Mouse (Mus musculus): Measurements from ENCODE around the gene Trib3.
"Not testable (repeated sequence)": the region's sequence is repeated elsewhere in the genome, so short reads cannot be mapped to it uniquely, and the experiment has no call there.

Trib3 gene

GRCm38 (mm10) chr2:152343329-152344213 lies at the start of gene Trib3:
TSS of gene Trib3 (minus strand) at chr2:152344032.
- DNase-seq, result peak; percentile 56

DNA sequence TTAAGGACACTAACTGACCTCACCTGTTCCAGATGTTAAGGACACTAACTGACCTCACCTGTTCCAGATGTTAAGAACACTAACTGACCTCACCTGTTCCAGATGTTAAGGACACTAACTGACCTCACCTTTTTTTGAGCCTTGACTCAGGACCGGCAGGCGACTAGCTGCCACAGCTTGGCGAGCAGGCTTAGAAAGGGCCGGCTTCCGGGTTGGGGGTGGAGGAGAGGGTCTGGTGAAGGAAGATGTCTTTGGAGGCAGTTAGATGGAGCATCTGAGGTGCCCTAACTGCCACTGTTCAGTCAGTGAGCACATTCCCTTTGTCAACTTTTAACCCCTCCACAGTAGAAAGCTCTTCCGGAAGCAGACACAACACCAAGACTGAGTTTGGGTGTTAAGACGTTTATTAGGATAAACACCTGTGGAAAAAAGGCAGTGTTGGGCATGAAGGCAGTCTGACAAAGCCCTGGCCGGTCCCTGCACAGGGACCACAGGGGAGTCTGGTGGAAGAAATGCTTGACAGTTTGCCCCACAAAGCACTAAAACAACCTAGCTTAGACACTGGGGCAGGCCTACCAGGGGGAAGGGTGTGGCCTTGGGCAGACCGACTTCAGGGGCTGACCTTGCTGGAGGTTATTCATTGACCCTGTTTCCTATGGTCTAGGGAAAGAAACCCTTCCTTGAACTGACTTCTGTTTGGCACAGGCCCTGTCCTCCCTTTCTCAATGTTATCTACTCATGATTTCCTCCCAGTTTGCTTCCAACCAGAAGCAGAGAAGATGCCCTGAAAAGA lies 49.6 kb upstream of the Trib3 start:
- DNase-seq, result no peak

DNA sequence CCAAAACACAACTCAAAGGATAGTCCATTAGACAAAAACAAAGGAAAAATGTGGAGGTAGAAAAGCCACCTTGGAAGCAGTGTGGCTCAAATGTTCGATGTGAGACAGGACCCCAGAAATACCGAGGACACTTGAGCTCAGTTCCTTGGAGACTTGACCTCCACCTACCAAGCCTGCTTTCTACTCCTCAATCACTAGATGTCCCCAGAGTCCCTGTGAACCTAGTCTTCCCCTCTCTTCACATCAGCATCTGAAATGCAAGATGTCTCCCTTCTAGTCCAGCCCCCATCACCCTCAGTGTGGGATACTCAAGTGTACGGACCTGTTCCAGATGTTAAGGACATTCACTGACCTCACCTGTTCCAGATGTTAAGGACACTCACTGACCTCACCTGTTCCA lies 49.0 kb upstream of the Trib3 start:
- DNase-seq, result peak; percentile 61

DNA sequence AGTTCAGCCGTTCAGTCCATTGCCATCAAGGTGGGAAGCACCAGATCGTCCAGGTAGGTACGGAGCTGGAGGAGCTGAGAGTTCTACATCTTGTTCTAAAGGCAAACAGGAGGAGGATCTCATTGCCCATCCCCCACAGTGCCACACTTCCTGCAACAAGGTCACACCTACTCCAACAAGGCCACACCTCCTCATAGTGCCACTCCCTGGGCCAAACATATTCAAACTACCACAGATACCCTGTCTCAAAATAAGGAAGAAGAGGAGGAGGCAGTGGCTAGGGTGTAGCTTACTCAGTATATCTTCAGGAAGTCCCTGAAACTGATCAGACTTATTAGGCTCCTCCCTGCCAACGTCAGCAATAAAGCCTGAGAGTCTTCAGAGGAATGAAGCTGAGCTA lies 40.4 kb upstream of the Trib3 start:
- no peak for DNase-seq

GRCm38 (mm10) chr2:152376345-152376741 lies 32.5 kb upstream of the Trib3 start, which contains the start of gene Nrsn2:
TSS of gene Nrsn2 (minus strand) at chr2:152376638.
- no peak for DNase-seq

DNA sequence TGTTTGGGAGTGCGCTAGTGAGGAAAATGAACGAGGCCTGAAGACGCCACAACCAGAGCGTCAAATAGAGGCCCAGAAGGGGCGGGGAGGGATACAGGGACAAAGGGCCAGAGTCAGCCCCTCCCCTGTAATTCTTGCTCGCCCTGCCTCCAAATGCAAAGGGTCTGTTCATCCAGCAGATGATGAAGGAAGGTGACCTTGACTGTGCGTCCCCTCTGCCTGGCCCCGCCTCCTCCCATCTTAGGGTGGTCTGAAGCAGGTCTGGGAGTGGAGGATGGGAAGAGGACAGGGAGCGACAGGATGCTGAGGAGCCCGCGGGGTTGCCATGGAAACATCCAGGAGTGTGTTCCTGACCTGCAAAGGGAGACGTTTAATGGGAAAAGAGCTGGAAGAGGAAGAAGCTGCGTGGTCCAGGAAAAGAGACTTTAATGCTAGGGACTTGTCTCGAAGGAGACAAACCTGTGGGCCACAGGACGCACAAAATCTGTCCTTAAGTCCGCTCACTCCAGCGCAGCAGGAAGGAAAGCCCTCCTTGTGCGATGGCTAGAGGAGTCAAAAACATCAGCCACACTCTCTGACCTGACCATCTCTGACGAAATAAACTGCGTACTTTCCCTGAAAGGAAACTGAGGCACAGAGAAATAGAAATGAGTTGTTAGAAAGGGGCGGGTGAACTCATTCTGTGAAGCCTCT lies 32.0 kb upstream of the Trib3 start:
- DNase-seq, result peak; percentile 65

DNA sequence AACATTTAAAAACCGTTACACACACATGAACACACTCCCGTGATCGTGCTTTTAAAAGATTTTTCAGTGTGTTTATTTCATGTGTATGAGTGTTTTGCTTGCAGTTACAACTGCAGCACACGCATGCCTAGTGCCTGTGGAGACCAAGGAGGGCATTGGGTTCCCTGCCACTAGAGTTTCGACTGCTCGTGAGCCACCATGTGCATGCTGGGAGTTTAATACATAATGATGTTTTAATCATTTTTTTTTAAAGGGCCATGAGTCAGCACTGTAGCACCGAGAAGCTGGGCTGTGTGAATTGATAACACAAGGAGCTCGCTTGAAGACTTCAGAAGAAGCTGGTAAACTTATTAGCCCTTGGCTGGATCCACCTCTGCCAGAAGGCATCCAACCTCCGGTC lies 29.7 kb upstream of the Trib3 start:
- DNase-seq, result no peak

- DNase-seq, result no peak
These were observed 28.8 kb upstream of the Trib3 start for GRCm38 (mm10) chr2:152372661-152373060.

- no peak for DNase-seq
These were observed 28.3 kb upstream of the Trib3 start for GRCm38 (mm10) chr2:152372104-152372503.

- no peak for DNase-seq
These were observed 24.8 kb upstream of the Trib3 start for GRCm38 (mm10) chr2:152368532-152369140.

- DNase-seq, result no peak
These were observed 24.1 kb upstream of the Trib3 start for GRCm38 (mm10) chr2:152367917-152368316.

DNA sequence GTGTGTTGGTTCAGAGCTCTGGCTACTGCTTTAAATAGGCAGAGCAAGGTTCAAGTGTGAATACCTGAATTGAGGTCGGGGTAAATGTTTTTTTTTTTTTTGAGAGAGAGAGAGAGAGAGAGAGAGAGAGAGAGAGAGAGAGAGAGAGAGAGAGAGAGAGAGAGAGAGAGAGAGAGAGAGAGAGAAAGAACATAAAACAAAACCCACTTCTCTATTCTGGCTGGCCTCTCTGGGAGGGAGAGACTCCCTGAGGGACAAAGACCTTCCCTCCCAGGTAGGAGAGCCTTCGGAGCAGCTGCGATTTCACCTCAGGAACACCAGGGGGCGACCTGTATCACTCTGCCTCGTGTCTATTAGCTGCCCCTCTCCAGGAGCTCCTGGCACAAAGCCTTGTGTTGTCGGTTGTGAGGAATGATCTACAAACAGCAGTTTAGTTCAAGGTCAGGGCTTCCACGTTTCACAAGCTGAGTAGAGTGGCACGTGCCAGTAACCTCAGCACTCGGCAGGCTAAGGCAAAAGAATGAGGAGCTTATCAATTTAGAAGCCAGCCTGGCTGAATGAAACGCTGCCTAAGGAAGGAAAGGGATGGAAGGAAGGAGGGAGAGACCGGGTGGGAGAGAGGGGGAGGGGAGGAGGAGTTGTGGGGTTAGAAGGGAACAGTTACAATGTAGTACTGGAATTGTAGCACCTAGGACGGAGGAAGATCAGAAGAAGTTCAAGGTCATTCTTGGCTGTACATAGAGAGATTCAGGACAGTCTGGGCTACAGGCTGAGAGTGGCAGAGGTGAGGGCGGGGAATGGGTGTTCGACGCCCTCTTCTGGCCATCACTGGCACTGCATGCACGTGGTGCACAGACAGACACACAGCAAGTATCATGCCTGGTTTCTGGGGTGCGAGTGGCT lies 19.7 kb upstream of the Trib3 start:
- DNase-seq, result peak; percentile 67

DNA sequence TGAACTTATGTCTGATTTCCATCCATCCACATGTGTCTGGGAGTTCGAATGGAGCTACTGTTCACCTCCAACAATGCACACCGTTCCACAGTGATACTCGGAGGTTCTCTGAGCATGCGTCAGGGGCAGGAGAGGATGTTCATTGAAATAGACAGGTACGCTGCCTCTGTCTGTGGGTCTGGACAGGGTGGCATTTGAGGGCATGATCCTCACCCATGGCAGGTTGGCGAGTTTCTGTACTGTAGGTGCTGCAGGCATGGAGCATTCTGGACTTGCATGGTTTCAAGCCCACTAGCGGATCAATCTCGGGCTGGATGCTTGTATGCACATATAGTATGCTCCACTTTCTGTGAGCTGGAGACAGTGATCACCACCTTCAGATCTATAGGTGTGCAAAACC lies 17.4 kb upstream of the Trib3 start:
- no peak for DNase-seq

DNA sequence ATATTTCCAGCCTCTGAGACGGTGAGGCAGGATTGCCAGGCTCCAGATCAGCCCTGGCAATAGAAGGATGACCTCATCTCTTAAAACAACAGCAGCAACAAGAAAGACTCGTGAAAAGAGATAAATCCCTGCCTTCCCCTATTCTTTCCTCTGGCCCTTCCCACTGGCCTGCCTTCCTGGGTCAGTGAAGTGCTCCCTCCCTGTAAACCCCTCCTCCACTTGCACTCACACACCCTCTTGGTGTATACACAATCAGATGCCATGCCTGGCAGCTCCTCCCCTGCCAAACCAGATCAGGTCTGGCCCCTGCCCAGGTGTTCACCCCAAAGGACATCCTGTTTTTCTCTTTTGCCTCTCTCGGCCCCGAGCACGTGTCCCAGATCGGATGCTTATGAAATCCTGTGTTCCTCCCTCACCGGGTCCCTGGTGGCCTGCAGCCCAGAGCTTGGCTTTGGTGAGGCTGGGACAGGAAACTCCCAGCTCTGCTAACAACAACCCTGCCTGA lies 16.5 kb upstream of the Trib3 start:
- no peak for DNase-seq

DNA sequence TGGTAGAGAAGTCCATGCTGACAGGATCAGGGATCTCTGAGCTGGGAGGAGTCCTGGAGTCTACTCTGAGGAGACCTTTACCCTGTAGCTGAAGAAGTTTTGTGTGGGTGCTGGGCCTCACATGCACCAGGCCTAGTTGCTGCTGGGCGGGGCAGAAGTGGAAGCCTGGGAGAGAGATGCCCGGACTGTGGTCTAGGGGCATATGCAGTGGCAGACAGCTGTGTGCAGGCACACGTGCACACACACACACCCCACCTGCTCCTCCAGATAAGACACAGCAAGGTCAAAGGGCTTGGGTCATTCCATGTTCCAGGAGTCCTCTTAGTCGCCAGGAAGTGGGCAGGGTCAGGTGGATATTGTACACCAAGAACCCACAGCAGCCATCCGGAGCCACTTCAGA lies 15.8 kb upstream of the Trib3 start:
- DNase-seq, result no peak

DNA sequence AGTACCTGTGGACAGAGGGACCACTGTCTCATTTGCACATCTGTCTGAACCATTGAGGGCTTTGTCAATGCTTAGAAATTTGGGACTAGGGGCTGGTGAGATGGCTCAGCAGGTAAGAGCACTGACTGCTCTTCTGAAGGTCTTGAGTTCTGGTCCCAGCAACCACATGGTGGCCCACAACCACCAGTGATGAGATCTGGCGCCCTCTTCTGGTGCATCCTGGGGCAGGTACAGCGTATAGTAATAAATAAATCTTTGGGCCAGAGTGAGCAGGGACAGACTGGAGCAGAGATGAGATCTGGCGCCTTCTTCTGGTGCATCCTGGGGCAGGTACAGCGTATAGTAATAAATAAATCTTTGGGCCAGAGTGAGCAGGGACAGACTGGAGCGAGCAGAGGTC lies 15.1 kb upstream of the Trib3 start:
- DNase-seq, result not testable (repeated sequence)

GRCm38 (mm10) chr2:152357254-152357653 lies 13.4 kb upstream of the Trib3 start:
- no peak for DNase-seq

DNA sequence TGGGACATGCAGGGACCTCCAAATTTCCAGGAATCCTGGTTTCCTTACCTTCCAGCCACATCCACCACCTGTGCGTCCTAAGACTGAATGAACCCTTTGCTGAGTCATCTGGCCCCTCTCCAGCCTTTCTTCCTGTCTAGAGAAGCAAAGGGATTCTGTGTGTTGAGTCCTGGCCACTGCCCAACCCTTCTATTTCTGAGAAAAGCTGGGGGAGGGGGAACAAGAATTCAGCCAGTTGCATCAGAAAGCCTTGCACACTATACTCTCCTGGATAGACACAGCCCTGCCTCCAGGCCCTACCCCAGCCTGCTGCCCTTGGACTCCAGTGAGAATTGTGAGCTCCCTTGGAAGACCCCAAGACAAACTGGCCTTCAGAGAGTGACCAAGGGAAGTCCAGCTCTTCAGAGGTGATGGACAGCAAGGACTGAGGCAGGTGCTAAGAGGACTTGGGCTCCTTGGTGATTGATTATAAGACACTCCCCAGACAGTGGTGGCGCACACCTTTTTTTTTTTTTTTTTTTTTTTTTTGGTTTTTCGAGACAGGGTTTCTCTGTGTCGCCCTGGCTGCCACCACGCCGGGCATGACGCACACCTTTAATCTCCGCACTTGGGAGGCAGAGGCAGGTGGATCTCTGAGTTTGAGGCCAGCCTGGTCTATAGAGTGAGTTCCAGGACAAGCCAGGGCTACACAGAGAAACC lies 6.2 kb upstream of the Trib3 start:
- DNase-seq, result peak; percentile 44

DNA sequence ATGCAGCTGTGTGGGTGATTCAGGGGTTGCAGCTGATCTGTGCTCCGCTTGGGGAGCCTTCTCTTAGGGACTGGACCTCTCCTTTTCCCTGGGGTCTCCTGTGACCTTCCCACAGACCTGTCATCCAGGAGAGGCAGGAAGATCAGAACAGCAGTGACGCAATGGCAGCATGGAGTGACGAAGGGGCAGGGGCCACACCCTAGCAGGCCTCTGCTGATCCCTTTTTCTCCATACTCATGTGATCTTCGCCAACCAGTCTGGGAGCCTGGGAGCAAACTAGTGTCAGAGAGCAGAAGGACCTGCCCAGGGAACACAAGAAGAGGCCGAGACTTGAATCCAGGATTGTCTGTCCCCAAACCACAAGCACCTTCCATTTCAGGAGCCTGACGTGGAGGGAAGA lies 5.4 kb upstream of the Trib3 start:
- no peak for DNase-seq

GRCm38 (mm10) chr2:152347722-152348121 lies 3.9 kb upstream of the Trib3 start:
- no peak for DNase-seq
